Mouse (Mus musculus): ENCODE data around the gene Ucp3.

- TF ChIP-seq CTCF (IDR thresholded peaks at IDR 0.05; ENCODE audit: low read depth, low read length) (no peak), POLR2A (IDR thresholded peaks at IDR 0.05; ENCODE audit: borderline replicate concordance, low read depth, low read length) (no peak)
These were observed 9.6 kb upstream of the Ucp3 start for GRCm38 (mm10) chr7:100463194-100463593.
